Mouse (Mus musculus) mature B cell (primary cell): Measurements from ENCODE around the gene Klhl8.

Experiments used
- in situ Hi-C: fragments of 300-500 bp; cut with MboI; formaldehyde crosslinking; loops from 2 replicates; pipeline ENCODE4 v1.14.3; 2019

The Klhl8 gene

GRCm38 (mm10) chr5:103814551-103815248 lies 96.4 kb downstream of the Klhl8 start:
- in situ Hi-C loops: loop anchor here (5.0 kb wide), 1 partner anchor 132 kb away; no protein-coding TSS in a partner anchor

- in situ Hi-C loops: no loop called here
Measured at GRCm38 (mm10) chr5:103813997-103814542, 97.0 kb downstream of the Klhl8 start.

GRCm38 (mm10) chr5:103813291-103813690 lies 97.8 kb downstream of the Klhl8 start:
- in situ Hi-C loops: no loop called here
